Mouse (Mus musculus) midbrain, postnatal 0 days (tissue): Measurements from ENCODE around the gene Stum. TPM values are rescaled to one million over a fixed set of nuclear protein-coding genes. Genes with fewer than 3 reads are reported as not detected.
A peak's percentile ranks its signal among the peaks of the same experiment; 100 is the strongest.

Source experiments
- ATAC-seq: fragments of 200-750 bp; cut with Nextera tagmentation; 2 replicates; pipeline ENCODE4 v1.8.0; 2017; ENCODE audit warnings: moderate number of reproducible peaks, mild to moderate bottlenecking, moderate TSS enrichment, moderate library complexity; ENCODE audit not compliant: low FRiP score
- DNase-seq: peaks from one replicate; pipeline ENCODE4 v3.0.0-alpha.2; 2015; ENCODE audit warnings: low spot score
- H3K27ac ChIP-seq: fragments of 300-500 bp; sonication (generic); 2 replicates; pipeline ENCODE4 v1.5.1; 2014; ENCODE audit warnings: low read depth, mild to moderate bottlenecking, low read length, mixed read lengths
- H3K27me3 ChIP-seq: fragments of 300-500 bp; sonication (generic); 2 replicates; pipeline ENCODE4 v1.6.1; 2014; ENCODE audit warnings: low read length, control low read depth, mixed read lengths; ENCODE audit not compliant: insufficient read depth
- H3K36me3 ChIP-seq: fragments of 300-500 bp; sonication (generic); 2 replicates; pipeline ENCODE4 v1.6.1; 2014; ENCODE audit warnings: low read length, control low read depth, mixed read lengths; ENCODE audit not compliant: insufficient read depth
- H3K4me1 ChIP-seq: fragments of 300-500 bp; sonication (generic); 2 replicates; pipeline ENCODE4 v1.6.1; 2014; ENCODE audit warnings: mild to moderate bottlenecking, control low read depth, antibody characterized with exemption, low read length, mixed read lengths; ENCODE audit not compliant: insufficient read depth
- H3K4me2 ChIP-seq: fragments of 300-500 bp; sonication (generic); 2 replicates; pipeline ENCODE4 v1.6.1; 2014; ENCODE audit warnings: low read depth, mild to moderate bottlenecking, low read length, mixed read lengths; ENCODE audit not compliant: poor library complexity, severe bottlenecking
- H3K4me3 ChIP-seq: fragments of 300-500 bp; sonication (generic); 2 replicates; pipeline ENCODE4 v1.5.1; 2014; ENCODE audit warnings: low read depth, mild to moderate bottlenecking, low read length, moderate library complexity
- H3K9ac ChIP-seq: fragments of 300-500 bp; sonication (generic); replicated peaks from 2 replicates; pipeline ENCODE4 v1.6.1; 2014; ENCODE audit warnings: mild to moderate bottlenecking, low read length, moderate library complexity, mixed read lengths; ENCODE audit not compliant: poor library complexity, severe bottlenecking
- H3K9me3 ChIP-seq: fragments of 300-500 bp; sonication (generic); 2 replicates; pipeline ENCODE4 v1.6.1; 2016; ENCODE audit warnings: low read length, control low read depth
- CTCF ChIP-seq: IDR thresholded peaks from 2 replicates; pipeline ENCODE4 v1.5.1; 2016; ENCODE audit warnings: antibody characterized with exemption, mild to moderate bottlenecking
- WGBS: fragments of 180-500 bp; shearing (Covaris S2); extraction: QIAGEN DNeasy Blood & Tissue Kit; methylation state at CpG from one replicate; pipeline ENCODE4 v1.1.7; 2014; 5-methylcytosine and 5-hydroxymethylcytosine counted together
- polyA plus RNA-seq: library from polyadenylated mRNA; unstranded; fragments of >200 nt; fragmentation: Nextera tagmentation; extraction: Ambion mirVana; gene quantifications from 2 replicates; pipeline ENCODE4 v1.2.1, GENCODE M21; 2015
- total RNA-seq: library from RNA; depleted of rRNA; stranded (reverse); fragments of >200 nt; gene quantifications from 2 replicates; pipeline ENCODE4 v1.2.3, GENCODE M21; 2014

Gene Stum
- total and polyA plus RNA-seq, 2 experiments from 2014 or later, result 17.8 to 86.7 TPM

DNA sequence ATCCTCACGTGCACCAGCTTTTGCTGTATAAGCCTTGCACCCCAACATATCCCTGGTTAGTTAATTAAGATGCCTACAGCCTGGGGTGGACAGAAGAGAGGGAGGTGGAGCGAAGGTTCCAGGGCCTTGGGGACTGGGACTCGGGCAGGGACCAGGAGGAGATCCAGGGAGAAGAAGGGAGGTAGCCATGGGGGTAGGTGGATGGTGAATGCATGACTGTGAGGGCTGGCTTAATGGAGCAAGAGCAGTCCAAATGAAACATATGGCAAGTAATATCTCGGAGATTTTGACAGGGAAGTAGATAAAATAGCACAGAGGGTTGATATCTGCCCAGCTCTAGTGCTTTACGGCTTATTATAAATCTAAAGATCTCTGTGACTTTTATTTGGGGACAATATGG is 21.6 kb upstream of the Stum start:
- ATAC-seq (no peak), DNase-seq (no peak)
- Histone ChIP-seq H3K4me2 (no peak overlapping the region), H3K4me3 (no peak overlapping the region), H3K27me3 (no peaks in the 10 kb centered on the region), H3K4me1 (no peaks in the 10 kb centered on the region), H3K9me3 (no peaks in the 10 kb centered on the region), H3K36me3 (no peaks in the 10 kb centered on the region), H3K27ac (no peak overlapping the region), H3K9ac (no peak overlapping the region)
- no peak for TF ChIP-seq CTCF
- 88% methylated on average over 5 of the region's 5 CpGs for WGBS

DNA sequence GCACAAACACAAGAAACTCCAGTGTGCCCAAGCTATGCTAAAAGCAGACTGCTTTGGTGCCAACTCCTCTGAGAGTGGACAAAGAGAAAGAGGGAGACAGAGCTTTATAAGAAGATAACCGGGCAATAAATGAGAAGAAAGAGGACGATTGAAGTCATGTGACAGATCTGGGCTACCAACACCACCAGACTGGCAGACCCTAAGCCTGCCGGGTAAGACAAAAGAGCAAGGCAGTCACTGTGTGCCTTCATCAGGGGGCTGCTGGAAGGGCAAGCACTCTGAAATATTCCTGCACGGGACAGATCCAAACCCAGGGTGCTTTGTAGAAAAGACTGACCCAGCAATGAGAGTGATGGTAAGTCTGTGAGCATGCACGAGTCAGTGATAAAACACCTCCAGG is 20.2 kb upstream of the Stum start:
- ATAC-seq, result no peak
- WGBS, result 55% methylated on average over 5 of the region's 5 CpGs

DNA sequence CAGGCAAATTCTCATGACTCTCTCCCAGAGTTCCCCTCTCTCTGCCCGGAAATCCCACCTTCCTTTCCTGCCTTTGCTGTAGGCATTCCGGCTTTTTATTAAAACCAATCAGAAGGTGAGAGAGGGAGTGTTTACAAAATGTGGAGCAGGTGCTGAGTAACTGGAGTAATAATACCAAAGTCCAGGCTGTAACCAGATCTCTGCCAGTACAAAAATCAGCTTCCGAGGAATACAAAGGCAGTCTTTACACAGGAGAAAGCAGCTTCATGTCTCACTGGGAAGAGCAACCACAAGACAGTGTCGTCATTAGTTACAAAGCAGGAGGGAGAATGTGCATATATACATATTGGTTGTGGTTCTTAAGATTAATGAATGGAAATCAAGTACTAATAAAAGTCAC is 19.3 kb upstream of the Stum start:
- ATAC-seq, result no peak
- Histone ChIP-seq H3K9ac (no peak overlapping the region), H3K27ac (no peak overlapping the region), H3K4me2 (no peak overlapping the region), H3K4me3 (no peak overlapping the region), H3K36me3 (no peaks in the 10 kb centered on the region), H3K4me1 (no peaks in the 10 kb centered on the region), H3K27me3 (no peaks in the 10 kb centered on the region), H3K9me3 (no peaks in the 10 kb centered on the region)
- DNase-seq, result no peak
- 66% methylated on average over 4 of the region's 4 CpGs for WGBS
- TF ChIP-seq CTCF, result no peak

More for the DNA sequence above, 20.2 kb upstream of the Stum start:
- DNase-seq, result peak; percentile 16
- H3K4me3 ChIP-seq, result no peak overlapping the region
- H3K9me3 ChIP-seq, result no peaks in the 10 kb centered on the region
- H3K4me1 ChIP-seq, result no peaks in the 10 kb centered on the region
- H3K4me2 ChIP-seq, result no peak overlapping the region
- H3K9ac ChIP-seq, result no peak overlapping the region
- TF ChIP-seq CTCF, result no peak
- no peak overlapping the region for H3K27ac ChIP-seq
- no peaks in the 10 kb centered on the region for H3K36me3 ChIP-seq
- no peaks in the 10 kb centered on the region for H3K27me3 ChIP-seq

DNA sequence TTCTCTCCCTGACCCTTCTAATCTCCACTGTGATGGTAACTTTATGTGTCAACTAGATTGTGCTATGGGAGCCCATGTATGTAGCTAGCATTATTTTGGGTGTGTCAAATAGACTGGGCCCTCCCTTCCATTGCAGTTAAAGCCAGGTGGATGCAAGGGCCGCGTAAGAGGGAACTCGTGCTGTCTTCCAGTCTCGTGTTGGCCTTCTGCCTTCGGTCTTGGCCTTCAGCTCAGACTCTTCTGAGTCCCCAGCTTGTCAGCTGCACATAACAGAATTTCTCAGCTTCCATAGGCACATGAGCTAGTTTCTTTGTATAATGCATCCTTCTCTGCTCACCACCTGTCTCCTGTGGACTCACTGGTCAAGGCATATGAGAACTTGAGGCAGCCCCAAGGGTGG is 17.3 kb upstream of the Stum start:
- Histone ChIP-seq H3K4me1 (no peaks in the 10 kb centered on the region), H3K4me3 (no peak overlapping the region), H3K9ac (no peak overlapping the region), H3K27me3 (no peaks in the 10 kb centered on the region), H3K4me2 (no peak overlapping the region), H3K9me3 (no peaks in the 10 kb centered on the region), H3K27ac (no peak overlapping the region), H3K36me3 (no peaks in the 10 kb centered on the region)
- no peak for ATAC-seq
- 89% methylated on average over 5 of the region's 5 CpGs for WGBS
- no peak for TF ChIP-seq CTCF
- DNase-seq, result no peak

DNA sequence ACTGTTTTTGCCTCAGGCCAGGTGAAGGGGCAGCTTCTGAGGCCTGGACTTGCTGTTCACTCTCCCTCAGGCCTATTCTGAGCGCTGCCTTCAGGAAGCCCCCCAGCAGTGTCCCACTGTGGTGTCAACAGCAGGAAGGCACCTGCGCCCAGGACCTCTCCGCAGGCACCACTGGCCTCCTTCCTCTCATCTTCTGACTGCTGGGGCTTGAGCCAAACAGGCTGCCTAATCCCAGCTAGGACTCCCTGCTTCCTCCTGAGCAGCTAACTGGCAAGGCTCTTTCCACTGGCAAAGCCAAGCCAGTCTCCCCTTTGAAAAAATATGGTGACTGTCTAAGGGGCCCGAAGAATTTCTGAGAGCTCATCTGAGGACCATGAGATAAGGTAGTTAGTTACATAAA is 16.9 kb upstream of the Stum start:
- no peaks in the 10 kb centered on the region for H3K9me3 ChIP-seq
- H3K9ac ChIP-seq, result no peak overlapping the region
- DNase-seq (no peak), ATAC-seq (no peak)
- H3K27ac ChIP-seq, result no peak overlapping the region
- H3K4me1 ChIP-seq, result no peaks in the 10 kb centered on the region
- no peaks in the 10 kb centered on the region for H3K36me3 ChIP-seq
- no peak overlapping the region for H3K4me3 ChIP-seq
- TF ChIP-seq CTCF, result no peak
- no peak overlapping the region for H3K4me2 ChIP-seq
- 56% methylated on average over 4 of the region's 4 CpGs for WGBS
- no peaks in the 10 kb centered on the region for H3K27me3 ChIP-seq

DNA sequence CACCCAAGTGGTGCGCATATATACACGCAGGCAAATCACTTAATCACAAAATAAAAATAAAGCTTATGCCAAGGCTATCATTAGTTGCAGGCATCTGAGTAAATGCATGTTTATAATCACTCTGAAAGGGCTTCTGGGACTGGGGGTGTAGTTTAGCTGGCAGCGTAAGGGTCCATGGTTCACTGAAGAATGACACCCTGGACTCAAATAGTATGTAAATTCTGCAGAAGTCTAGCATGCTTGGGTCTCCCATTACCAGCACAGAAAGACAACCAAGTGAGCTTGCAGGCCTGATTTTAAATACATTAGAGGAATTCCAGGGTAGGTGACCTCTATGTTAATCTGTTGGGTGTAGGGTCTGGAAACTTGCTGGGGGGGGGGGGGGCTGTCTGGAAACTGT is 16.5 kb upstream of the Stum start:
- no peak overlapping the region for H3K9ac ChIP-seq
- H3K36me3 ChIP-seq, result no peaks in the 10 kb centered on the region
- no peak overlapping the region for H3K4me2 ChIP-seq
- TF ChIP-seq CTCF, result no peak
- no peak overlapping the region for H3K27ac ChIP-seq
- no peaks in the 10 kb centered on the region for H3K4me1 ChIP-seq
- no peaks in the 10 kb centered on the region for H3K9me3 ChIP-seq
- no peaks in the 10 kb centered on the region for H3K27me3 ChIP-seq
- H3K4me3 ChIP-seq, result no peak overlapping the region
- DNase-seq, result no peak
- no peak for ATAC-seq
- 86% methylated on average over 3 of the region's 3 CpGs for WGBS

DNA sequence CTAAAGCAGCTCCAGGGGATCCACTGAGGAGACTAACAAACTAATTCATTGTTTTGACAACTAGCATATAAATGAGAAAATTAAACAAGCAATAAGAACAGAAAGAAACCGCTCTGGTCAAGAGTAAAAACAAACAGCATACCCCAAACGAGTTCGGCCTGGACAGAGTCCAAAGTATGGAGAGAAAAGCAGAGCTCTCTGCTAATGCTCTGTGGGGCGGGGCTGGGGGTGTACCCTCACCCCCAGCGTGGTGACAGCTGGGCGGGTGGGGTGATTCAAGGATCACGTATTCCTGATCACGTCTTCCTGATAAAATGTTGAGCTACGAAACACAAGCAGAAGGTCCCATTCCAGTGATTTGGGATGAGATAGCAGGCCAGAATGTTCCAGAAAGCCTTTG is 9.5 kb upstream of the Stum start:
- no peak overlapping the region for H3K9ac ChIP-seq
- no peak for ATAC-seq
- H3K36me3 ChIP-seq, result no peaks in the 10 kb centered on the region
- no peak for TF ChIP-seq CTCF
- WGBS, result 72% methylated on average over 9 of the region's 9 CpGs
- H3K4me3 ChIP-seq, result no peak overlapping the region
- H3K4me1 ChIP-seq, result no peaks in the 10 kb centered on the region
- H3K4me2 ChIP-seq, result no peak overlapping the region
- H3K27me3 ChIP-seq, result no peaks in the 10 kb centered on the region; the same call in 1 of the 2 replicates
- no peak overlapping the region for H3K27ac ChIP-seq
- no peaks in the 10 kb centered on the region for H3K9me3 ChIP-seq
- no peak for DNase-seq
